Mouse (Mus musculus) 416B (cell line): Measurements from ENCODE around the gene H2al1a.
A peak's percentile ranks its signal among the peaks of the same experiment; 100 is the strongest.
"Not testable (repeated sequence)": the region's sequence is repeated elsewhere in the genome, so short reads cannot be mapped to it uniquely, and the experiment has no call there.

Experiments
- DNase-seq: peaks from one replicate; pipeline ENCODE4 v3.0.0; 2011; ENCODE audit warnings: low read depth

The H2al1a gene

DNA sequence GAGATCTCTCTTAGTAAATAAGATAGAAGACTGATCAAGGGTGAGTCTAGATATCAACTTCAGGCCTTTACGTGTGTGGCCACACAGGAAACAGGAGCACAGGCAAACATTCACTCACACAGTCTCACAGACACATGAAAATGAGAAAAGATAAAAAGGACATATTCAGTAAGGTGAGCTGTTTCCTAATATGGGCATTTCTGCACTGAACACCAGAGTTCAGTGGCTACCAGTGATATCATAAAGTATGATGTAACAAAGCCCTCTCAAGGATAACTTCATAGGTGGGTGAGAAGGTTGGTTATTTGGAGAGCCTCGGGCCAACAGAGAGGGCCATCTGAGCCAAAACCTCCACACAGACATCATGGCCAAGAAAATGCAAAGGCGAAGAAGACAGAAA is at the start of gene H2al1a:
Gene H2al1a, plus strand, starts transcription at position 301 of the 400 bp plus-strand sequence.
- not testable (repeated sequence) for DNase-seq

DNA sequence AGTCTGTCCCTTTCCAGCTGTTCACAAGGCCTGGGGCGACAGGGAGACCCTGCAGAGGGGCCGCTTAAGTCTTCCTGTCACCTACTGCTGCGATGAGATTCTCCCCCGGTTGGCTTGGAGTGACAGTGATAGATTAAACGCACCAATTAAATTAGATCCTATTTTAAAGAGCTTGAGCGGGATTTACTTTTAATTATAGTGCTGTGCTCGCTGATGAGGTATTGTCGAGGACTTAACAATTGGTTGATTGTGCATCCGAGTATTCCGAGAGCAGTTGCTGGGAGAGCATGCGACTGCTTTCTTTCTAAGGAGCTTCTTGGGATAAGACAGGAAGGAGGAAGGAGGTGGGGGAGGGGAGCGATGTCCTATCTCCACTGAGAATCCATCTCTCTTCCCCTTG is 48.9 kb upstream of the H2al1a start:
- no peak for DNase-seq

DNA sequence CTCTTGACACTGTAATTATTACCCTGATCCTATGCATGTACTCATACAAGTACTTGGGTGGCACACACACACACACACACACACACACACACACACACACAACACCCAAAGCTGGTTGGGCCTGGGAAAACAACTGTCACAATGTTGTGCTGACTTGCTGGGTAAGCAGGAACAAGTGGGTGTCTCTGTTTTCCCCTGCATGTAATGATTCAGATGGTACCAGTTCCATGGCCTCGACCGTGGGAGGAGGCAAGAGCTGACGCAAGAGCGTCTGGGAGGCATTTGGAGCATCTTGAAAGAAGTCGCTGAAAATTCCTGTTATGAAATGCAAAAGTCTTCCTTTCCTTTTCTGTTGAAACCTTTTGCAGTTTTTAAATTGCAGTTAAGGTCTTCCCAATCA is 45.0 kb upstream of the H2al1a start:
- peak; percentile 2 for DNase-seq

DNA sequence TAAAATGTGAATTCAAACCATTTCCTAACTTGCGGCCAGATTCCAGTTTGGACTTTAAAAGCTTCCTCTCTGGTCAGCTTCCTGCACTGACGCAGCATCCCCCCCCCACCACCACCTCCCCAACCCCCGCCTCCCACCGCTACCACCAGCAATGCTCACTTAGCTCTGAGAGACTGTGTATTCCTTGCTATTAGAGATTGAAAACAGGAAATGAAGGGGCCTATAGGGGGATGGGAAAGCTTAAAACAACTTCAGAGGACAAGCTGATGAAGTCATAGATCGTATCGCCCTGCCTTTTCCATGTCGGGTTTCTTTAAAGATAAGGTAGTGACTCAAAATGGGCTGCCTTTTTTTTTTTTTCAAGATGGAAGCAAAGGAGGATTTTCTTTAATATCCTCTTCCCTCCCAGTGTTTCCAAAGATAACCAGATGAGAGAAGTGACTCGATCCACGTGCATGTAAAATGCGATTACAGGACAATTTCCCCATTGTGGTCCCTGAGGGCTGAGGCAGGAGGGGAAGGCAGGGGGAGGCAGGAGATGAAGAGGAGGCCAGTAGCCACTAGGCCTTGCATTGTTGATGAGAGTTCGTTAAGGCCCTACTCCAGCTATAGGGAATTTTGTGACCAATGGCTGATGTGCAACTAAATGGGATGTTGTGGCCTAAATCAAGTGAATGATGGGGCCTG is 44.4 kb upstream of the H2al1a start:
- peak; percentile 20 for DNase-seq

DNA sequence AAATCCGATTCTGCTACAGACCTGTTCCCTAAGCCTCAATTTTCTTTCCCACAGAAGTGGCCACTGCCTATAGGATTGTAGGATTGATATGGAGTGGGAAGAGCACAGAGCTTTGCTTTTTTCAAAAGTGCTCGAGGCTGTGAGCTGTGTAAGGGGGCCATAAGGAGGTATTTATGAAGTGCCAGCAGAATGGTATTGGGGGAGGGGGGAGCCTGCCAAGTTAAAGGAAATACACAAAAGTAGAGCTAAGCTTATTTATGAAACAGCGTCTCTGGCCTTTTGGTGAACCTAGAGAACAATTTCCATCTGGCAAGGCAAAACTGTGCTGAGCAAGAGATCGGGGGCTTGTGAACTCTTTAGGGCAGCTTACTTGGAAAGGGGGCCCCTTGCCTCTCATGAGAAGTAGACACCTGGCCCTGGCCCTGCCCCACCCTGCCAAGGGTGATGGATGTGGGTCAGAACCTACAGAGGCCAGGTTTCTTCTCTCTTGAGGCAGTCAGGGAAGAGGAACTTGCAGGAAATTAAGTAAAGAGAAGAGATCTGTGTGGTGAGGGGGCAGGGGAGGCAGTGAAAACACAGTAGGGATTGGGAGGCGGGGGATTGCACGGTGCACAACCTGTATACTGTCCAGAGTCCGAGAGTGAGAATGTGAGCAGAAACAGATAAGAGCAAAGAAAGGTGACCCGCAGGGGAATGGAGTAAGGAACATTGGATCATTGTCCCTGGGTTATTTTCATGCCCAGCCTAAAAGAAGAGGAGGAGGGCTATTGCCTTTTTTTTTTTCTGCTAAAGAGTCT is 43.3 kb upstream of the H2al1a start:
- no peak for DNase-seq

DNA sequence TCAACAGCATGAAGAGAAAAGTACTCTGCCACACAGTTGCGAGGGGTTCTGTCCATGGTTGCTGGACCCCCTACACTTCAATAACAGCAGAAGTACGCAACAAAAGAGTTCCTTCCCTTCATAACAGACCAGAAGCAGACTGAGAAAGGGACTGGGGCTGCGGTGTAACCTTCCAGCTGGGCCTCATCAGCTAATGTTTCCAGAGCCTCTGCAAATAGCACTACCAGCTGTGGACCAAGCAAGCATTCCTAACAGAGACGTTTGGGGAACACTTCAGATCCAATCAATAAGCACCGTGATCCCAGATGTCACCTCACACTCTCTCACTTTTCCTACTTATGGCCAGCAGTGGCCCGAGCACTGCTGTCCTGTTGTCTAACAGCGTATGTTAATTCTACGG is 34.1 kb upstream of the H2al1a start:
- DNase-seq, result no peak

DNA sequence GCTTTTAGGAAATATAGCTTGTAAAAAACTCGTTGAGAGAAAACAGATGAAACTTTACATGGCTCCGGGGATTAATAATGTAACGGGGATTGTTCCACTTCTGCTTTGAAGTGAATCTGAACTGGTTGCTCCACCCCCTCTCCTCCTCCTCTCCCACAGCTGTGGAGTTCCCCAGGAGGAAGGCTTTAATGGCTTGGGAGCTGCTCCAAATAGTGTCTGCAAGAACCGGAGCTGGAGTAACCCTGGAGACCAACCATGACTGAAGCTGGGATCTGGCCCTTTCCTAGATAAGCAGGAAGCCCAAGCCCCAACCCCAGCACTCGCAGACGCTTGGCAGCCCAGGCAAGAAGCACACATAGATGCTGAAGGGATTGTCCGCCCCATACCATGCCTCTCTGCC is 31.3 kb upstream of the H2al1a start:
- no peak for DNase-seq

DNA sequence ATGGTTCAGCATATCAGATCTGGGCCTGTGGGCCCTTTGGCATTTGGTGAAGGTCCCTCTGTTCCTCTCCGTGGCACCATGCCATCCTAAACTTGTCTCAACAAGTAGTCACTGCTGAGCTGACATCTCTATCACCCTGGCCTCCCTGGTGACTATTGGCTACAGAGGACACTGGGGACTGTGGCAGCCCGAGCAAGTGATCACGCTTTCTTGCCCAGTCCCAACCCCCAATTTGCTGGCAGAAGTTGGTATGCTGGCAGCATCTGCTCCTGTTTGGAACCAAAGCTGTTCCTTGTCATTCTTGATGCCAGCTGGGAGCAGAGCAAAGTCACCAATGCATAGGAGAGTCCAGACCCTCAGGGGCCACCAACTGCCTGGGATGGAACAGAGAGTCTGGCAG is 30.0 kb upstream of the H2al1a start:
- no peak for DNase-seq

DNA sequence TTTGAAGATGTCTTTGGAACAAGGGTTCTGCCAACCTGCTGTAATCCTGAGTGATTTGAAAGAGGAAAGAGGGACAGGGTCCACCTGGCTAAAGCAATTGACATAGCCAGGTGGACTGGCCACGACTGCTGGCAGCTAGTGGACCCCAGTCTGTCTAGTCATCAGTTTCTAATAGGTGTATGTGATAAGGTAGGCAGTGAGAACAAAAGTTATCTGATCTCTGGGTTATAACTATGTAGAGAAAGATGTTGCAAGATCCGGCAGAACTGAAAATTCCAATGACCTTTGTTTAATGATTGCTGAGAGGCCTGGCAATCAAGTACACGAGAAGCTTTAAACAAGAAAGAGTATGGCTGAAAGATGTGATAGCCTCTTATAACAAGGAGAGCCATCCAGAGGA is 25.9 kb upstream of the H2al1a start:
- DNase-seq, result no peak

DNA sequence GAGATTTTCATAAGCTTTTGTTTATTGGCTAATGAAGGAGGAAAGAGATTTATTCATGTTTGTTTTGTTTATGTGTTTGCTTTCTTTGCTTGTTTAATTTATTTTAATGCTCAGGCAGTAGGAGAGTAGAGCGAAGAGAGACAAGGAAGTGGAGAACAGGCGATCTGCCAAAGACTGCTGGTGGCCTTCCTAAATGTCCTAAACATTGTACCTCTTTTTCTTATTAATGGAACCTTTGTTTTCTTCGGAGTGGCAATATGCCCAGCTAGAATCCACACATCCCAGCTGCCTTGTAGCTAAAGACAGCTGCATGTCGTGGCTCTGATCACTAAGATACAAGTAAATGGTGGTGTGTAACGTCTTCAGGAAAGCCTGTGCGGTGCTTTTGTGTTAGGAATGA is 22.0 kb upstream of the H2al1a start:
- DNase-seq, result no peak

DNA sequence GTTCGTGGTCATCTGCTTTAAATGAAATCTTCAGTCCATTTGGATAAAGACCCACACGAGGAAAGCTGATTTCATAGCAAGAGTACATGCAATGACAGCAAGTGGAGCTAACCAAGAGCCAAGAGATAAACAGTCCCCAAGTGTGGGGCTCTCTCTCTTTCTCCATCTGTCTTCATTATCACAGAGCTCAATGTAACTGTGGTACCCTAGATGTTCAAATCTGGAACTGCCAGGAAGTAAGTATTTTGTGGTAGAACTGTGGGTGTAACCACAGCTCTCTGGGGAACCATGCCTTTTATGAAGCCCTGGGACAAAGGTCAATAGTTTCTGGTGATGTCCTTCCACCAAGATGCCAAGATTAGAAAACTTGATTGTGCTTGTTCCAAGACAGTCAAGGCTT is 18.3 kb upstream of the H2al1a start:
- DNase-seq, result no peak

DNA sequence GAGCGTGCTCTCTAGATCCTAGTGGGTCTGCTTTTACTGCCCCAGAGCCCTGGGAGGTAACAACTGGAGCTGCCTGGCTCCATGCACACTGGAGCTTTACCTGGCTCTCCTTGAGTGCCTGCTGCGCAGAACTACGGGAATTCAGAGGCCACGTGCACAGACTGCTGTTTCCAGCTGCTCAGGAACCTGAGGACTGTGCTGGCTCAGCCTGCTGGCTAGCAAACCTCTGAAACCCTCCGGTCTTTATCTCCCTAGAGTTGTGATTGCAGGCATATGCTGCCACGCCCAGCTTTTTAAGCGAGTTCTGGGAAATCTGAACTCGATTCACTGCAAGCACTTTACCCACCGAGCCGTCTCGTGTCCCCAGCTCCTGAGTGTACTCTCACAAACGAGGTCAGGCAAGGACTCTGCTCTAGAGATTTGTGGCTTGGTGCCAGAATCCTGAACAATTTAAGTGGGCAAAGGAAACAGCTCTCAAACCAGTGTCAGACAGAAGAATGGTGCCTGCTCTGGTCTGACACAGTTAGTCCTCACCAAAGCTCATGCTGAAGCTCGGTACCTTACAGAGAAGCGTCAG is 10.7 kb upstream of the H2al1a start:
- no peak for DNase-seq

DNA sequence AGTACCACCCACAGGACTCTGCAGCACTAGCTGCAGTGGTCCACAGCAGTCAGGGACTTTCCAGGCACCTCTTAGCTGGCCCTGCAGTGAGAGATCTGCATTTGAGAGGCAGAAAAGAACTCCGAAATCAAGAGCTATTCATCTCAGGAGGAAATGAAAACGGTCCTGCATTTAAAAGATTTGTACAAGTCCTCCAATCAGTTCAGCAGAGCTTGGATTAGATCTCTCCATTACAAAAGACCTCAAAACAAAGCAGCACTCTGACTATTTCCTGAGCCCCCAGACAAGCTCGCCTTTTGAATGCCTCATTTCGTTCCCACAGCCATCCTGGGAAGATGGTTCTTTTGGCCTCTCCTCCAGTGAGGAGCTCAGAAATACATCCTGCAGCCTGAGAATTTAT is 9.8 kb upstream of the H2al1a start:
- no peak for DNase-seq

DNA sequence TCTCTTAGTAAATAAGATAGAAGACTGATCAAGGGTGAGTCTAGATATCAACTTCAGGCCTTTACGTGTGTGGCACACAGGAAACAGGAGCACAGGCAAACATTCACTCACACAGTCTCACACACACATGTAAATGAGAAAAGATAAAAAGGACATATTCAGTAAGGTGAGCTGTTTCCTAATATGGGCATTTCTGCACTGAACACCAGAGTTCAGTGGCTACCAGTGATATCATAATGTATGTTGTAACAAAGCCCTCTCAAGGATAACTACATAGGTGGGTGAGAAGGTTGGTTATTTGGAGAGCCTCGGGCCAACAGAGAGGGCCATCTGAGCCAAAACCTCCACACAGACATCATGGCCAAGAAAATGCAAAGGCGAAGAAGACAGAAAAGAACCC is 3.1 kb downstream of the H2al1a start, which contains the start of gene H2al1b:
Gene H2al1b, plus strand, starts transcription at position 301 of the 400 bp plus-strand sequence.
- not testable (repeated sequence) for DNase-seq

DNA sequence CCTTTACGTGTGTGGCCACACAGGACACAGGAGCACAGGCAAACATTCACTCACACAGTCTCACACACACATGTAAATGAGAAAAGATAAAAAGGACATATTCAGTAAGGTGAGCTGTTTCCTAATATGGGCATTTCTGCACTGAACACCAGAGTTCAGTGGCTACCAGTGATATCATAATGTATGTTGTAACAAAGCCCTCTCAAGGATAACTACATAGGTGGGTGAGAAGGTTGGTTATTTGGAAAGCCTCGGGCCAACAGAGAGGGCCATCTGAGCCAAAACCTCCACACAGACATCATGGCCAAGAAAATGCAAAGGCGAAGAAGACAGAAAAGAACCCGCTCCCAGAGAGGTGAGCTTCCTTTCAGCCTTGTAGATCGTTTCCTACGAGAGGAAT is 6.3 kb downstream of the H2al1a start, which contains the start of gene H2al1c:
Gene H2al1c, plus strand, starts transcription at position 301 of the 400 bp plus-strand sequence.
- DNase-seq, result not testable (repeated sequence)

DNA sequence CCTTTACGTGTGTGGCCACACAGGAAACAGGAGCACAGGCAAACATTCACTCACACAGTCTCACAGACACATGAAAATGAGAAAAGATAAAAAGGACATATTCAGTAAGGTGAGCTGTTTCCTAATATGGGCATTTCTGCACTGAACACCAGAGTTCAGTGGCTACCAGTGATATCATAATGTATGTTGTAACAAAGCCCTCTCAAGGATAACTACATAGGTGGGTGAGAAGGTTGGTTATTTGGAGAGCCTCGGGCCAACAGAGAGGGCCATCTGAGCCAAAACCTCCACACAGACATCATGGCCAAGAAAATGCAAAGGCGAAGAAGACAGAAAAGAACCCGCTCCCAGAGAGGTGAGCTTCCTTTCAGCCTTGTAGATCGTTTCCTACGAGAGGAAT is 9.5 kb downstream of the H2al1a start, which contains the start of gene H2al1d:
Gene H2al1d, plus strand, starts transcription at position 301 of the 400 bp plus-strand sequence.
- DNase-seq, result not testable (repeated sequence)

DNA sequence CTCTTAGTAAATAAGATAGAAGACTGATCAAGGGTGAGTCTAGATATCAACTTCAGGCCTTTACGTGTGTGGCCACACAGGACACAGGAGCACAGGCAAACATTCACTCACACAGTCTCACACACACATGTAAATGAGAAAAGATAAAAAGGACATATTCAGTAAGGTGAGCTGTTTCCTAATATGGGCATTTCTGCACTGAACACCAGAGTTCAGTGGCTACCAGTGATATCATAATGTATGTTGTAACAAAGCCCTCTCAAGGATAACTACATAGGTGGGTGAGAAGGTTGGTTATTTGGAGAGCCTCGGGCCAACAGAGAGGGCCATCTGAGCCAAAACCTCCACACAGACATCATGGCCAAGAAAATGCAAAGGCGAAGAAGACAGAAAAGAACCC is 12.6 kb downstream of the H2al1a start, which contains the start of gene H2al1e:
Gene H2al1e, plus strand, starts transcription at position 301 of the 400 bp plus-strand sequence.
- not testable (repeated sequence) for DNase-seq

DNA sequence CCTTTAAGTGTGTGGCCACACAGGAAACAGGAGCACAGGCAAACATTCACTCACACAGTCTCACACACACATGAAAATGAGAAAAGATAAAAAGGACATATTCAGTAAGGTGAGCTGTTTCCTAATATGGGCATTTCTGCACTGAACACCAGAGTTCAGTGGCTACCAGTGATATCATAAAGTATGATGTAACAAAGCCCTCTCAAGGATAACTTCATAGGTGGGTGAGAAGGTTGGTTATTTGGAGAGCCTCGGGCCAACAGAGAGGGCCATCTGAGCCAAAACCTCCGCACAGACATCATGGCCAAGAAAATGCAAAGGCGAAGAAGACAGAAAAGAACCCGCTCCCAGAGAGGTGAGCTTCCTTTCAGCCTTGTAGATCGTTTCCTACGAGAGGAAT is 15.8 kb downstream of the H2al1a start, which contains the start of gene H2al1f:
Gene H2al1f, plus strand, starts transcription at position 301 of the 400 bp plus-strand sequence.
- not testable (repeated sequence) for DNase-seq

DNA sequence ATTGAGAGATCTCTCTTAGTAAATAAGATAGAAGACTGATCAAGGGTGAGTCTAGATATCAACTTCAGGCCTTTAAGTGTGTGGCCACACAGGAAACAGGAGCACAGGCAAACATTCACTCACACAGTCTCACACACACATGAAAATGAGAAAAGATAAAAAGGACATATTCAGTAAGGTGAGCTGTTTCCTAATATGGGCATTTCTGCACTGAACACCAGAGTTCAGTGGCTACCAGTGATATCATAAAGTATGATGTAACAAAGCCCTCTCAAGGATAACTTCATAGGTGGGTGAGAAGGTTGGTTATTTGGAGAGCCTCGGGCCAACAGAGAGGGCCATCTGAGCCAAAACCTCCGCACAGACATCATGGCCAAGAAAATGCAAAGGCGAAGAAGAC is 18.9 kb downstream of the H2al1a start, which contains the start of gene H2al1g:
Gene H2al1g, plus strand, starts transcription at position 301 of the 400 bp plus-strand sequence.
- DNase-seq, result not testable (repeated sequence)

DNA sequence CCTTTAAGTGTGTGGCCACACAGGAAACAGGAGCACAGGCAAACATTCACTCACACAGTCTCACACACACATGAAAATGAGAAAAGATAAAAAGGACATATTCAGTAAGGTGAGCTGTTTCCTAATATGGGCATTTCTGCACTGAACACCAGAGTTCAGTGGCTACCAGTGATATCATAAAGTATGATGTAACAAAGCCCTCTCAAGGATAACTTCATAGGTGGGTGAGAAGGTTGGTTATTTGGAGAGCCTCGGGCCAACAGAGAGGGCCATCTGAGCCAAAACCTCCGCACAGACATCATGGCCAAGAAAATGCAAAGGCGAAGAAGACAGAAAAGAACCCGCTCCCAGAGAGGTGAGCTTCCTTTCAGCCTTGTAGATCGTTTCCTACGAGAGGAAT is 22.1 kb downstream of the H2al1a start, which contains the start of gene H2al1h:
Gene H2al1h, plus strand, starts transcription at position 301 of the 400 bp plus-strand sequence.
- not testable (repeated sequence) for DNase-seq

DNA sequence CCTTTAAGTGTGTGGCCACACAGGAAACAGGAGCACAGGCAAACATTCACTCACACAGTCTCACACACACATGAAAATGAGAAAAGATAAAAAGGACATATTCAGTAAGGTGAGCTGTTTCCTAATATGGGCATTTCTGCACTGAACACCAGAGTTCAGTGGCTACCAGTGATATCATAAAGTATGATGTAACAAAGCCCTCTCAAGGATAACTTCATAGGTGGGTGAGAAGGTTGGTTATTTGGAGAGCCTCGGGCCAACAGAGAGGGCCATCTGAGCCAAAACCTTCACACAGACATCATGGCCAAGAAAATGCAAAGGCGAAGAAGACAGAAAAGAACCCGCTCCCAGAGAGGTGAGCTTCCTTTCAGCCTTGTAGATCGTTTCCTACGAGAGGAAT is 25.3 kb downstream of the H2al1a start, which contains the start of gene H2al1i:
Gene H2al1i, plus strand, starts transcription at position 301 of the 400 bp plus-strand sequence.
- not testable (repeated sequence) for DNase-seq

DNA sequence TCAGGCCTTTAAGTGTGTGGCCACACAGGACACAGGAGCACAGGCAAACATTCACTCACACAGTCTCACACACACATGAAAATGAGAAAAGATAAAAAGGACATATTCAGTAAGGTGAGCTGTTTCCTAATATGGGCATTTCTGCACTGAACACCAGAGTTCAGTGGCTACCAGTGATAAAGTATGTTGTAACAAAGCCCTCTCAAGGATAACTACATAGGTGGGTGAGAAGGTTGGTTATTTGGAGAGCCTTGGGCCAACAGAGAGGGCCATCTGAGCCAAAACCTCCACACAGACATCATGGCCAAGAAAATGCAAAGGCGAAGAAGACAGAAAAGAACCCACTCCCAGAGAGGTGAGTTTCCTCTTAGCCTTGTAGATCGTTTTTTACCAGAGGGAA is 28.5 kb downstream of the H2al1a start, which contains the start of gene H2al1j:
Gene H2al1j, plus strand, starts transcription at position 301 of the 400 bp plus-strand sequence.
- DNase-seq, result not testable (repeated sequence)
